Mouse (Mus musculus) CH12.LX (cell line): ENCODE measurements around the gene Vps45. TPM values are rescaled to one million over a fixed set of nuclear protein-coding genes. Genes with fewer than 3 reads are reported as not detected.

ENCODE experiments used
- DNase-seq: peaks from one replicate; pipeline ENCODE4 v3.0.0-alpha.2; 2013; ENCODE audit errors: extremely low read depth
- H3K27ac ChIP-seq: 2 replicates; pipeline ENCODE4 v1.5.1; 2012; ENCODE audit warnings: low read depth, mild to moderate bottlenecking, control low read depth, moderate library complexity; ENCODE audit not compliant: insufficient read depth
- H3K27me3 ChIP-seq: replicated peaks from 2 replicates; pipeline ENCODE3; 2012; ENCODE audit warnings: inconsistent platforms
- H3K36me3 ChIP-seq, 2 experiments: replicated peaks in 1 of 2; 2 replicates each; pipeline versions ENCODE3 to v1.6.1; 2012; ENCODE audit warnings: inconsistent platforms in 1 of 2, low read length in 1 of 2, mild to moderate bottlenecking in 1 of 2, mixed read lengths in 1 of 2, moderate library complexity in 1 of 2; ENCODE audit not compliant: control insufficient read depth in 1 of 2, insufficient read depth in 1 of 2
- H3K4me1 ChIP-seq, 2 experiments: 2 replicates each; pipeline ENCODE4 v1.6.1; 2012; ENCODE audit warnings: inconsistent platforms in 1 of 2, moderate library complexity in 1 of 2; ENCODE audit not compliant: insufficient read depth in 2 of 2, control insufficient read depth in 1 of 2
- H3K4me2 ChIP-seq: 2 replicates; pipeline ENCODE4 v1.6.1; 2012; ENCODE audit warnings: low read depth, mild to moderate bottlenecking, control low read depth; ENCODE audit not compliant: poor library complexity, insufficient read depth, severe bottlenecking
- H3K4me3 ChIP-seq, 3 experiments: fragments of 150-350 bp in 1 of 3; sonication (generic) in 1 of 3; replicated peaks in 1 of 3; 2 replicates each; pipeline versions ENCODE3 to v1.5.1; 2011 to 2012; ENCODE audit warnings: low read depth in 2 of 3, low read length in 2 of 3, mild to moderate bottlenecking in 2 of 3, moderate library complexity in 2 of 3, control low read depth in 1 of 3, improper control_type of control experiment in 1 of 3, inconsistent platforms in 1 of 3, mixed read lengths in 1 of 3; ENCODE audit not compliant: poor library complexity in 1 of 3
- H3K79me2 ChIP-seq: replicated peaks from 2 replicates; pipeline ENCODE4 v1.6.1; 2012; ENCODE audit warnings: mild to moderate bottlenecking, moderate library complexity; ENCODE audit not compliant: control insufficient read depth, poor library complexity, insufficient read depth, severe bottlenecking; ENCODE audit errors: extremely low read depth
- H3K9ac ChIP-seq: 2 replicates; pipeline ENCODE4 v1.6.1; 2012; ENCODE audit warnings: low read depth, mild to moderate bottlenecking, control low read depth, moderate library complexity; ENCODE audit not compliant: insufficient read depth
- H3K9me3 ChIP-seq: replicated peaks from 2 replicates; pipeline ENCODE3; 2012; ENCODE audit warnings: low read length, inconsistent platforms, mixed read lengths
- CHD1 ChIP-seq: IDR thresholded peaks from 2 replicates; pipeline ENCODE4 v1.6.1; 2012; ENCODE audit warnings: low read depth, low read length, improper control_type of control experiment, inconsistent platforms
- CTCF ChIP-seq, 2 experiments: IDR thresholded peaks in 1 of 2; conservative IDR thresholded peaks in 1 of 2; 2 replicates each; pipeline ENCODE4 v1.5.1; 2011 to 2012; ENCODE audit warnings: low read depth in 2 of 2, low read length in 2 of 2, improper control_type of control experiment in 1 of 2, inconsistent platforms in 1 of 2, mild to moderate bottlenecking in 1 of 2, moderate library complexity in 1 of 2
- E2F4 ChIP-seq: IDR thresholded peaks from 2 replicates; pipeline ENCODE4 v1.6.1; 2011; ENCODE audit warnings: low read depth, low read length, improper control_type of control experiment; ENCODE audit not compliant: insufficient replicate concordance
- ETS1 ChIP-seq: conservative IDR thresholded peaks from 2 replicates; pipeline ENCODE4 v1.6.1; 2012; ENCODE audit warnings: low read depth, mild to moderate bottlenecking, inconsistent platforms, low read length, improper control_type of control experiment, moderate library complexity
- GABPA ChIP-seq: IDR thresholded peaks from 2 replicates; pipeline ENCODE4 v1.6.1; 2012; ENCODE audit warnings: low read depth, low read length, improper control_type of control experiment, inconsistent platforms; ENCODE audit not compliant: insufficient replicate concordance
- HCFC1 ChIP-seq: IDR thresholded peaks from 2 replicates; pipeline ENCODE4 v1.6.1; 2012; ENCODE audit warnings: low read depth, mild to moderate bottlenecking, inconsistent platforms, low read length, improper control_type of control experiment
- JUND ChIP-seq: conservative IDR thresholded peaks from 2 replicates; pipeline ENCODE4 v1.6.1; 2011; ENCODE audit warnings: low read depth, low read length, improper control_type of control experiment
- MAFK ChIP-seq: IDR thresholded peaks from 2 replicates; pipeline ENCODE4 v1.6.1; 2011; ENCODE audit warnings: low read length, improper control_type of control experiment; ENCODE audit not compliant: insufficient replicate concordance
- MAX ChIP-seq: IDR thresholded peaks from 2 replicates; pipeline ENCODE4 v1.6.1; 2011; ENCODE audit warnings: low read length, improper control_type of control experiment
- MAZ ChIP-seq: IDR thresholded peaks from 2 replicates; pipeline ENCODE4 v1.6.1; 2012; ENCODE audit warnings: low read depth, mild to moderate bottlenecking, inconsistent platforms, low read length, improper control_type of control experiment, moderate library complexity
- MXI1 ChIP-seq: IDR thresholded peaks from 2 replicates; pipeline ENCODE4 v1.6.1; 2011; ENCODE audit warnings: mild to moderate bottlenecking, low read depth, low read length, improper control_type of control experiment
- MYC ChIP-seq: IDR thresholded peaks from 2 replicates; pipeline ENCODE4 v1.6.1; 2011; ENCODE audit warnings: low read depth, mild to moderate bottlenecking, improper control_type of control experiment, low read length
- NELFE ChIP-seq: IDR thresholded peaks from 2 replicates; pipeline ENCODE4 v1.6.1; 2011; ENCODE audit warnings: low read depth, low read length, improper control_type of control experiment
- NRF1 ChIP-seq: IDR thresholded peaks from 2 replicates; pipeline ENCODE4 v1.6.1; 2014; ENCODE audit warnings: low read depth, mild to moderate bottlenecking, inconsistent platforms, low read length, improper control_type of control experiment, moderate library complexity
- PAX5 ChIP-seq: IDR thresholded peaks from 2 replicates; pipeline ENCODE4 v1.6.1; 2012; ENCODE audit warnings: low read length, inconsistent platforms, mixed read lengths
- POLR2A ChIP-seq: IDR thresholded peaks from 2 replicates; pipeline ENCODE4 v1.6.1; 2011; ENCODE audit warnings: low read depth, mild to moderate bottlenecking, improper control_type of control experiment, low read length
- POLR2AphosphoS2 ChIP-seq: IDR thresholded peaks from 2 replicates; pipeline ENCODE4 v1.6.1; 2011; ENCODE audit warnings: low read depth, low read length, improper control_type of control experiment
- RCOR1 ChIP-seq: conservative IDR thresholded peaks from 2 replicates; pipeline ENCODE4 v1.6.1; 2012; ENCODE audit warnings: low read depth, mild to moderate bottlenecking, inconsistent platforms, low read length, improper control_type of control experiment
- SMC3 ChIP-seq: IDR thresholded peaks from 2 replicates; pipeline ENCODE4 v1.6.1; 2011; ENCODE audit warnings: low read depth, low read length, improper control_type of control experiment
- TCF12 ChIP-seq: IDR thresholded peaks from 2 replicates; pipeline ENCODE4 v1.6.1; 2014; ENCODE audit warnings: low read depth, mild to moderate bottlenecking, inconsistent platforms, low read length, improper control_type of control experiment
- UBTF ChIP-seq: IDR thresholded peaks from 2 replicates; pipeline ENCODE4 v1.6.1; 2012; ENCODE audit warnings: low read depth, mild to moderate bottlenecking, inconsistent platforms, low read length, improper control_type of control experiment, moderate library complexity
- USF1 ChIP-seq: IDR thresholded peaks from 2 replicates; pipeline ENCODE4 v1.6.1; 2014; ENCODE audit warnings: low read depth, mild to moderate bottlenecking, inconsistent platforms, low read length, improper control_type of control experiment
- ZC3H11A ChIP-seq: IDR thresholded peaks from 2 replicates; pipeline ENCODE4 v1.6.1; 2012; ENCODE audit warnings: low read depth, mild to moderate bottlenecking, inconsistent platforms, low read length, improper control_type of control experiment
- ZMIZ1 ChIP-seq: IDR thresholded peaks from 2 replicates; pipeline ENCODE4 v1.6.1; 2012; ENCODE audit warnings: low read depth, mild to moderate bottlenecking, inconsistent platforms, low read length, improper control_type of control experiment
- dilution Hi-C: fragments of 300-500 bp; cut with MboI; formaldehyde crosslinking; loops from 2 replicates; pipeline ENCODE4 v1.14.3; 2020; ENCODE audit warnings: low sequenced_read_pairs; ENCODE audit not compliant: extremely low pct_unique_long_range_greater_than_20kb, extremely low pct_ligation_motif_present
- in situ Hi-C: fragments of 300-500 bp; cut with MboI; formaldehyde crosslinking; loops from 3 replicates; pipeline ENCODE4 v1.14.3; 2019; ENCODE audit warnings: low sequenced_read_pairs, low pct_ligation_motif_present, low pct_unique_long_range_greater_than_20kb, mixed read lengths
- polyA plus RNA-seq: library from polyadenylated mRNA; unstranded; fragments of >175 nt; gene quantifications from 2 replicates; pipeline ENCODE4 v1.2.1, GENCODE M21; 2012; ENCODE audit warnings: low read depth; ENCODE audit not compliant: insufficient read length
- total RNA-seq, 2 experiments: library from RNA; depleted of rRNA; stranded (reverse); fragments of 300-350 nt in 1 of 2; fragments of >200 nt in 1 of 2; gene quantifications; 2 replicates each; pipeline ENCODE4 v1.2.3; 2012 to 2014

Gene Vps45
- total and polyA plus RNA-seq, 3 experiments, result 16.2 to 20.8 (median 16.8) TPM

DNA sequence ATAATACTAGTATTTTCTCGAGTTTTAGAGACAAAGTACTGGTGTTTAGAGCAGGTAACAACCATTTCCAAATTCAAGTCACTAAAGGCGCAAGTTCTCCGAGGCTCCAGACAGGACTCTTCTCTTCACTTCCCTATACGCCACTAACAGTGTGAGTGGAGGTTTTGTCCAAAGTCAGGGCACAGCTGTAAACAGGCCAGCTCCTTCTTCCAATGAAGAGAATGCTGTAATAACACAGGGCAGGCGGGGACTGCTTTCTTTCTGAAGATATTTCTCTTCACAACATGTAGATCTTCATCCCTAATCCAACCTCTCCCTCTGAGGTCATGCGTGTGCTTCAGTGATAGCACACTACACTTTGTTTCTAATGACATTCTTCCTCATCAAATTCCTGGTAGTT, 21.5 kb downstream of the Vps45 start:
- H3K4me2 ChIP-seq, result no peak overlapping the region
- dilution Hi-C loops (no loop called here), in situ Hi-C loops (no loop called here)
- no peak overlapping the region for H3K4me3 ChIP-seq
- no peak overlapping the region for H3K27ac ChIP-seq
- H3K9ac ChIP-seq, result no peak overlapping the region
- no peaks in the 10 kb centered on the region for H3K79me2 ChIP-seq
- no peaks in the 10 kb centered on the region for H3K9me3 ChIP-seq
- TF ChIP-seq MAX (no peak), E2F4 (no peak), NELFE (no peak), POLR2A (no peak), MYC (no peak), MAFK (no peak), NRF1 (no peak), MXI1 (no peak), MAZ (no peak), TCF12 (no peak), CHD1 (no peak), POLR2AphosphoS2 (no peak), ZC3H11A (no peak), PAX5 (no peak)
- DNase-seq, result no peak
- H3K36me3 ChIP-seq, result peaks cover 29 to 68% of the 10 kb centered on the region in 2 experiments
- no peaks in the 10 kb centered on the region for H3K27me3 ChIP-seq
- no peaks in the 10 kb centered on the region; a peak in 1 of 4 replicates for H3K4me1 ChIP-seq

GRCm38 (mm10) chr3:96033046-96033445, 25.2 kb downstream of the Vps45 start:
- no peak for DNase-seq
- Histone ChIP-seq H3K9ac (no peak overlapping the region), H3K4me1 (no peaks in the 10 kb centered on the region; a peak in 1 of 4 replicates)
- TF ChIP-seq NELFE, result no peak
- no peak for TF ChIP-seq CTCF (conservative IDR thresholded peaks at IDR 0.05 in 1 of 2, IDR thresholded peaks at IDR 0.05 in 1 of 2; ENCODE audit: low read depth in 2 of 2, low read length in 2 of 2)
- TF ChIP-seq RCOR1, result no peak
- no peak for TF ChIP-seq MAZ
- TF ChIP-seq ZMIZ1, result no peak
- TF ChIP-seq UBTF, result no peak
- TF ChIP-seq ETS1, result no peak
- no peak for TF ChIP-seq GABPA
- no peak for TF ChIP-seq NRF1
- no peak for TF ChIP-seq JUND
- no peak for TF ChIP-seq HCFC1
- no peak for TF ChIP-seq SMC3
- TF ChIP-seq USF1, result no peak
- TF ChIP-seq, all 38 proteins: peak for 0
- H3K27ac ChIP-seq, result no peak overlapping the region
- in situ Hi-C loops, result no loop called here
- H3K4me2 ChIP-seq, result no peak overlapping the region
- no peaks in the 10 kb centered on the region for H3K79me2 ChIP-seq
- H3K36me3 ChIP-seq, result peaks cover 22 to 62% of the 10 kb centered on the region in 2 experiments
- no peak overlapping the region for H3K4me3 ChIP-seq
- H3K27me3 ChIP-seq, result no peaks in the 10 kb centered on the region
- no peaks in the 10 kb centered on the region for H3K9me3 ChIP-seq
- dilution Hi-C loops, result no loop called here
